Mouse (Mus musculus): ENCODE results near the gene Cmpk2. TPM values are rescaled to one million over a fixed set of nuclear protein-coding genes. Genes with fewer than 3 reads are reported as not detected.

The Cmpk2 gene
- polyA plus RNA-seq (2017; shearing (Covaris generic)) = 9.5 TPM

DNA sequence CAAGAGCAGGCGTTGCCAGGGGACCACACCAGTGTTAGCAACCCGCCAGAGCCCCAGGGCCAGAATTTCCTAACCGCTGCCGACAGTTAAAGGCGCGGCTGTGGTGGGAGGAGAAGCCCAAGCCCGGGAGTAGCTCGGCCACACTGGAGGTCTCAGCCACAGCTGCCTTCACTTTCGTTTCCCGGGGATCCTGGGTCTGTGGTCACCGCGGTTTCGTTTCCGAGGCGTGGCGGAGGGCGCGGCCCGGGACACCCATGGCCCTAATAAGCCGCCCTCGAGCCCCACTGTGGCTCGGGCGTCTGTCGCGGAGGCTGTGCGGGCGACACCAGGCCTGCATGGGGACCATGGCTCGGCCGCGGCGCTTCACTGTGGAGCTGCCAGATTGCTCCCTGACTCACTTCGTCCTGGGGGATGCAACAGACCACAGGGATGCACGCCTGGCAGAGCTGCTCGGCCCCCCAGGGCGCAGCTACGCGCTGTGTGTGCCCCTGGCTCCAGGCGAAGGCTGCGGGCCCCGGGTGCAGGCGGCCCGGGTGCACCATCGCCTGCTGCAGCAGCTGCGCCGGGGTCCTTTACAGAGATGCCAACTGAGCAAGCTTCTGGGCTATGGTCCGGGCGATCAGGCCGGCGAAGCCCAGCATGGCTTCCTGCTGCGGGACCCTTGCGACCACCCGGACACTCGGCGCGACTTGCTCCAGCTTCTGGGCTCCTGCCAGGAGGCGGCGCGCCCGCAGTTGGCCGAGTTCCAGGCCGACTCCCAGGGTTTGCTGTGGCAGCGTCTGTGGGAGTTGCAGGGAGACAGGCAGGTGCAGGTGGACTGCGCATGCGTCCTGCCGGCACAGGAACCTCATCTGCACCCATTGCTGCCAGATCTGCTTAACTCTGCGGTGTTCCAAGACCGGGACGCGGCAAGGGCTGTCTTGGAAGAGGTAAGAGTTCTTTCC is at the start of gene Cmpk2:
Gene Cmpk2, plus strand, starts transcription at position 107 of the 944 bp plus-strand sequence.

DNA sequence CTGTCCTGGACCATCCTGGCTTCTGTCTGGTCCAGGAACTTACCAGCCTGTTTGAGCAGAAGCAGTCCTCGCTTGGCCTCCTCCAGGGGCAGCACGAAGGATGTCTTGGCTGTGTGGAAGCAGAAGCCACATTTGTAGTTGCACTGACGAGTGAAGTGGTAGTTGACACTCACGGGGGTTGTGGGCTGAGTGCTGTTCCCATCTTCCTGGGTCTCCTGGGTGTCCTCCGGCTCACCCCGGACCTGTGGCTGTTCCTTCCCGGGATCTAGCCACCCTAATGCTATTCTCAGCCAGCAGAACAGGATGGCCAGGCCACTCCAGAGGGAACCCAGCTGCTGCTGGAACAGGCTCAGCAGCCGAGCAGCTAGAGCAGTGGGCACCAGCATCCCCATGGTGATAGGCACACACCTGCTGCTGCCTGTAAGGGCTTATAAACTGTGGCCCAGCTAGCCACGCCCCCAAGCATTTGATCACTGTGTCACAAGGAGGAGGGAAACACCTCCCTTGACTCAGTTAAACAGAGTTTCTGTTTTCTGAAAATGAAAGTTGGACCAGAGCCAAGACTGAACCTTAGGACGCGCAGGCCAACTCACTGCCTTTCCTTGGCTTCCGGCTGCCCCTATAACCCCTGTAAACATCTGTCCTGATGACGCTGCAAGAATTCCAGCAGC is 12.8 kb upstream of the Cmpk2 start, which contains the start of gene Rsad2:
Gene Rsad2, minus strand, starts transcription at position 425 of the 671 bp plus-strand sequence.

Other genes starting within 250 kb of the Cmpk2 start
- gene Rnf144a, start 54.0 kb upstream of the Cmpk2 start, polyA plus RNA-seq (2017; shearing (Covaris generic)) = 5.8 TPM
- 4.2 TPM for gene Rsad2, start 12.8 kb upstream of the Cmpk2 start, polyA plus RNA-seq (2017; shearing (Covaris generic))

All from inflammation-experienced regulatory T-cells, adult 16 weeks (primary cell).